Mouse (Mus musculus) heart, postnatal 36 days (tissue): Measurements from ENCODE around the gene Emilin2. TPM values are rescaled to one million over a fixed set of nuclear protein-coding genes. Genes with fewer than 3 reads are reported as not detected.

Source experiments
- DNase-seq, 2 experiments: peaks; one replicate each; pipeline ENCODE4 v3.0.0; 2021 to 2022
- intact Hi-C: fragments of 180-260 bp; cut with DNase I; formaldehyde crosslinking; loops from one replicate; pipeline ENCODE4 v1.15.1; 2025
- total RNA-seq, 2 experiments: library from RNA; stranded (reverse); gene quantifications; 2 replicates each; pipeline ENCODE4 v1.2.3; 2021

Emilin2 gene
- total RNA-seq, 2 experiments from 2014 or later = 53.7 to 67.6 TPM

DNA sequence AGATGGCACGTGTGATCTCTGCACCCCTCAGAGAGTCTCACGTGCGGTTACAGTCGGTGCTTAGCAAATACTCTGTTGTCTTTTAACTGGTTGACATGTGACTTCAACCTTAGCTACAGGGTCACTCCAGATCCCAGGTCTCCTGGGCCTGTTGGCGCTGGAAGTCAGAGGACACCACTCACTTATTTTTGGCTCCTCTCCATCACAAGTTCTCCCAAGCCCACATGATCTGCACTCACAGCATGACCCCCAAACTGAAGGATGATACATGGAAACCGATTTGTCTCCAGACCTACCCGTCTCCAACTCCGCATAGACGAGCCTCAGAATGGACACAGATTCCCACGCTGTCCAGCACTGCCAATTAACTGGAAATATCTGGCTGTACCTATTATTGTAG lies 43.6 kb downstream of the Emilin2 start:
- intact Hi-C loops = loop anchor here (2.0 kb wide), 1 partner anchor 19 kb away; no protein-coding TSS in a partner anchor
- no peak for DNase-seq

DNA sequence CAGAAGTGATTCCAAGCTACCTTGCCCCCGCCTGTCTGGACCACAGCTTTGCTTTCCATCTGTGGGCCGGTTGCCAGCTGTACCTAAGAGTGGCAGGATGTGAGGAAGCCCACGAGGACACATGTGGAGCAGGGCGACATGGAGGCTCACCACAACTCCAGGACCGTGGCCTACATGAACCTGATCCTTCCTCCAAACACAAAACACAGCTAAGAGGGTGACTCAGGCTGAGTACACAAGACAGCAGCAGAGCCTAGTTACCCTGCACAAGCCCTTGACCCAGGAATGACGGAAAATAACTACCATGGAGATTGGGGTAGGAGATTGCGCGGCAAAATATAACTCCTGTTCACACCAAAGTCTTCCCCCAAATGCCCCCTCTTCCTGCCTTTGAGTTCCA lies 44.4 kb downstream of the Emilin2 start:
- intact Hi-C loops = no loop called here
- no peak for DNase-seq

DNA sequence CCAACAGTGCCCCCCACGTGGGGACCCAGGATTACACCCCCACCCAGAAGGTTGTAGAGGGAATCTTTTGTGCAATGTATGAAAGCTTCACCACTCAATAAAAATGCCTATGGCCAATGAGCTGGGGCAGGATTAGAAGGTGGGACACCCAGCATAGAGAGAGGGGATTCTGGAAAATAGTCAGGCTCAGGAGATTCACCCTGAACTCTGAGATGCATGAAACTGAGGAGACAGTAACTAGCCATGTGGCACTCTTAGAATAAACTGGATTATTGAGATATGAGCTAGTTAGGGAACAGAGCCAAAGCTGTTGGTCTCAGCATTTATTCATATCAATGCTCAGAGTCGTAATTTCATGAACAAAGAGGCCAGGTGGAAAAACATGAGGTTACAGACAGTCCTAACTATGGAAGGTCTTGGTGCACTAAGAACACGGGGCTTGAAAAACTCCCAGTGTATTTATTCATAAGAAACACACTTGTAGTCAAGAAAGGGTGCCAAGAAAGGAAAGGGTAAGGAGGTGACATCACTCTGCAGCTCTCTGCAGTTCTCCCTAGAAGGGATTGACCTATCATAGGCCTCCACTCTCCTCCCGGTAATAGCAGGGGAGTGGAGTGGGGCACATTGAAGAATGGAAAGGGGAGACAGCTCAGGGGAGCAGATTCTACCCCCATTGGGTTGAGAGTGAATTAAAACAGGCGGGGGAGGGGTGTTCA lies 46.3 kb downstream of the Emilin2 start:
- no peak for DNase-seq
- intact Hi-C loops = no loop called here

DNA sequence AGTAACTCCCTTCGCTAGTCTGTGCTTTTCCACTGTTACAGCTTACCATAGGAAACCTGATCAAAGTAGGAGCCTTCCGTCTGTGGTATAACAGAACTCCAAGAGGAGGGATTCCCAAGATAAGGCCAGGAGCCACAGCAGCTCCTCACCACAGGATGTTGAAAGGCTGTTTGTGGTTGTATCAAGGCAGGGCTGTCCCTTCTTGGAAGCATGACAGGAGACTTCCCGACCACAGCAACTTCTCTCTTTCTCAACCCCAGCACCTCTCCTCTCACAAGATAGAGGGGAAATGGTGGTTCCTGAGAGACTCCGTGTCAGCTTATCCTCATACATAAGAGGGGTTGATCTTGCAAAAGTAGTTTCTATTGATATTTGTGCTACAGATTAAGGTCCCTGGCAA lies 47.0 kb downstream of the Emilin2 start:
- no peak for DNase-seq
- intact Hi-C loops = no loop called here

DNA sequence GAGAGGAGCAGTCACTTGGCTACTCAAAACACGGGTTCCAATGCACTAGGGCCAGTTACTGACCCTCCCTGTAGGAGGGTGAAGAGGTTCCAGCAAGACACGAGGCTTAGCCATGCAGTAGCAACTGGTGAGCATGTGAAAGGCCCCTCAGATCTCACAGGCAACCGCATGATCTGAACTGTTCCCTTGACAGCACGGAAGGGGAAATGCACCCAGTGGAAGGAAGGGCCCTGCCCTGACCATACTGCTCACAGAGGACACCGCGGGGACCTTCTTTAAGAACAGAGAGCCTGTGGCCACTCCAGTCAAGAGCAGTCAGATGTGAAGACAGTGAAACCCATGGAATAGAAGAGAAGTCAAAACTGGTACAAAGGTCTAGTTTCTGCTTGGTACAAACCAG lies 48.6 kb downstream of the Emilin2 start:
- no peak for DNase-seq
- intact Hi-C loops = no loop called here

DNA sequence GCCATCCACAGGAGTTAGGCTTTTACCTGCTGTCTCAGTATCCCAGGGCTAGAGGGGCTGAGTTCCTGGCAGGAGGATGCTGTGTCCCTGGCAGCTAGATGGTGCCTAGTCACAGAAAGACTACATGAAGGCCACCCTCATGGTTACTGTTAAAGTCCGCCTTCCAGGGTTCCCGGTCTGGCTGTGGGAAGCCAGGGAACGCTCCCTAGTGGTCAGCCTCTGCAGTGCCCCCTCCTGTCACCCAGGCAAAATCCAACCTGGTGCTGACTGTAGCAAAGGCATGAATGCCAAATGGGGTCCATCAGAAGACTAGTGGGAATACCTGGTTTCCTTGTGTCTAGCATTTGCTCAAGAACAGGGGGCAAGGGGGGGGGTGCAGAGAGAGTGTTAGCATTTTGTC lies 51.1 kb downstream of the Emilin2 start:
- DNase-seq = no peak
- intact Hi-C loops = no loop called here

DNA sequence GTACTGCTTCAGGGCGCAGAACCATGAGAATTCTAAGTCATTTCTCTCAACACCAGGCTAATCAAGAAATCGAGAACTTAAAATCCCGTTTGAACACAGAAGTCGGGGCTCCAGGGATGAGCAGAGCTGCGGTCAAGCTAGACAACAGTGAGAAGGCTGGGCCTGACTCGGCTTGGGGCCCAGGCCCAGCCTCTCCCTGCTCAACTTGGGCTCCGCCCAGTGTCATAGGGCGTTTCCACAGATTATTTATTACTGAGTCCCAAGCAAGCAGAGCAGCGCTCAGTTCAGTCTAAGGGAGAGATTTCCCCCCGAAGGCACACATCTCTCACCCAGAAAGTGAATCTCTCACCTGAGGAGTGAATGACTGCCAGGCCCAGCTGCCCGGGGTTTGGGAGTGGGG lies 52.1 kb downstream of the Emilin2 start:
- intact Hi-C loops = no loop called here

DNA sequence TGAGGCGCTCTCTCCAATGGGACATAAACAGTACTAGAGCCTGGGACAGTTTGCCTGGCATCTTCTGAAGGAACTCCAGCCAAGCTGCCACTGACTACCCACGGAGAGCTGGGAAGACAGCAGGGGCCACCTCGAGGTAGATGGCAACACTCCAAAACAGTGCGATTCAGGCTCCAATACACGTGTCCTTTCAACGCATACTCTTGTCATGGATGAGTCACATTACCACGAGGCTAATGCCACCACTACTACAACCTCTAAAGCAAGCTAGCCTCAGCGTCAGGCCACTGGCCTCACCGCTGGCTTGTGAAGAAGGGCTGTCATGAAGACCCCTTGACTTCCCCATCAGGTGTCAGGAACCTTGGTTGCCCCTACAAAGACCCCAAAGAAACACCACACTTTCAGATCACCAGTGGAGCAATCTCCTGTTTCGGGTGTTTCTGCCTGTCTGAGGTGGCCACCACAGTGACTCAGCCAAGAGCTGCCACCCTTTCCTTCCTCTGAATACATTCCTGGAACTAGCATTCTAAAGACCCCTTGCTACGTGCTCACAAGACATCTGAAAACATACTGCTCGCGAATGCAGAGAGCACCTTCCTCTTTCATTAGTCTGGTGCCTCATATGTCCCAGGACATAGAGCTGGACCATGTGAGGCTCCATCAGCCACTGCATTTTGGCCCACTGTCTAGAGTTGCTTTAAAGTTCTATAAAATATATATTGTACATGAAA lies 54.8 kb downstream of the Emilin2 start:
- no peak for DNase-seq
- intact Hi-C loops = no loop called here

More for the DNA sequence above, 52.1 kb downstream of the Emilin2 start:
- no peak for DNase-seq

DNA sequence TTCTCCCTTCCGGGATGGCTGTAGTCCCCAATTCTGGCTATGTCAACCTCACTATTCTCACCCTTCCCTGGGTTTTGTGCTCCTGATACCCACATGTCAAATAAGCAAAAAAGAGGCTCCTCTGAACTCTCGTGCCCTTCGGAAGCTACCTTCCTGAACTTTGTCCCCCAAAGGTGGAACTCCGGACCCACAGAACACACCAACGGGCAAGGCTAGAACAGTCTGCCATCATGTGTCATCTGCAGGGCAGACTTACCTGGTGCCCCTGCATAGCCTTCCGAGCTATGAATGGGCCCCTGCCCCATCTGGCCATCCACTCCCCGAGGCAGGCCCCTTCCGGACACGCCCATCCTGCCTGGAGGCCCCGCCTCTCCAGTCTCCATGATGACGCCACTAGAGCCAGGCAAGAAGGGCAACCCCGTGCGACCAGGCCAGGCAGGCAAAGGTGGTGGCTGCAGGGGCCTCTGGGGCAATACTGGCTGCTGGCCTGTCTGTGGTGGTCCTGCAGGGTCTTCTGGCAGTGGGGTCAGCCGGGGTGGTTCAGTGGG lies 55.6 kb downstream of the Emilin2 start:
- DNase-seq = no peak
- intact Hi-C loops = no loop called here

DNA sequence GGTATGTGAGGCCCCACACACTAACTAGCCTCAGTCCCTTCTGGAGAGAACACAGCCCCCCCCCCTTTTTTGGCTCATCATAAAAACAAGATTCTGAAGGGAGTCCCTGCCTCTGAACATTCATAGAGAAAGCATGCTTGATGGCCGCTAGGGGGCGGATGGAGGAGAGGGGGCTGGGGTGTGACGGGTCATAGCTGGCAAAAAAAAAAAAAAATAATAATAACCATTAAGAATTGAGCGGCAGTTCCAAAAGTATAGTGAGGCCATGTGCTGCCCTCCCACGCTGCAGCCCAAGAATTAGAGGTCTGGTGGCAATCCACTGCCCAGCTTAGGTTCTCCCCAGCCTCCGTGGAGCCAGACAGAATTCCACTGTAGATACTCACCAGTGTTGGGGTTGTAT lies 57.0 kb downstream of the Emilin2 start:
- intact Hi-C loops = no loop called here
- no peak for DNase-seq

DNA sequence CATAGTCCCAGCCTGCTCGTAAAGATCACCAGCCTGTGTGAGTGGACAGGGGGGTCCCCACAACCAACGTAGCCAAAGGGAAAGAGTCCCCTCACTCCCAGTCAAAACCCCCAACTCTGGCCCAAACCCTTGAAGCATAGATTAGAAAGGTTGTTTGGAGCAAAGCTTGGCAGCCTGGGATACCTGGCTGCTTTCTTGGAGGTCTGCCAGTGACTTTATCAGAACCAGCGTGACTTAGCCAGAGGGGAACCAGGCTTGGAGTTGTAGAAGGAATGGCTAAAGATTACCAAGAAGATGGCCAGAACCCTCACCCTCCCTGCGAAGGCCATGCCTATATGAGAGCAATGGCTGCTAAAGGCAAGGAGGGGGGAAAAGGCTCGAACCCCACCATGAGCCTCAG lies 57.7 kb downstream of the Emilin2 start:
- intact Hi-C loops = no loop called here
- no peak for DNase-seq

DNA sequence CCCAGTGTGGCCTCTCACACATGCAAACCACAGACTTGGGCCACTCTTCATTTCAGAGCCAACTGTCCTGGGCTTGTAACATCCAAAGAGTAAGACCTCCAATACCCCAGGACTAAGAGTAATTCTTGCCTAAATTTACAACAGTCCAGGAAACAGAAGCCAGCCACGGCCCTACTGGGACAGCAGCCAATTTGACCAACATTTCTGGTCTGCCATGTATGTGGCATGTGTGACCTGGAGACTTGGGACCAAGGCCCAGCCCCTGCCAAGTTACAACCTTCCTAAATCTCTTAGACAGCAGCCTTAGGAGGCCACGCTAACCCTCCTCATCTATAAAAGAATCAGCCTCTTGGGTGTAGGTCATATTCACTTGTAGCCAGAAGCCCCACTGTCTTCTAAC lies 58.4 kb downstream of the Emilin2 start:
- no peak for DNase-seq
- intact Hi-C loops = loop anchor here (2.0 kb wide), 1 partner anchor 57 kb away; the partner anchor contains the start of gene Emilin2

DNA sequence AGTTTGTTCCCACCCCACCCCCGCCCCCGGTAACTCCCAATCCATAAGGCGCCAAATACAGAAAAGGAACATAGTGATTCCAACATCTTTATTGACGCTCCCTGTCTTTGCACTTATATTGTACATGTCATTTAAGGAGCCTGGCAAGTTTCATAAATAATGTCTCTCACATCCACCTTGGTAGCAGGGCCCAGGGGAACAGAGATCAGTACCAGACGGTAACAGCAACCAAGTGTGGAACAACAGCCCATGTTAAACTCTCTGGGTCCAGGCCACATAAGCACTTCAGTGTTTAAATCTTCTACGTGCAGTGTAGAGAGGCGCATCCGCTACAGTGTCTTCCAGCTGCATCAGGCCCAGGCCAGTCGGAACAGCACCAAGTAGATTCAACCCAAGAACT lies 59.7 kb downstream of the Emilin2 start:
- no peak for DNase-seq
- intact Hi-C loops = loop anchor here (2.0 kb wide), 1 partner anchor 59 kb away; the partner anchor contains the start of gene Emilin2

DNA sequence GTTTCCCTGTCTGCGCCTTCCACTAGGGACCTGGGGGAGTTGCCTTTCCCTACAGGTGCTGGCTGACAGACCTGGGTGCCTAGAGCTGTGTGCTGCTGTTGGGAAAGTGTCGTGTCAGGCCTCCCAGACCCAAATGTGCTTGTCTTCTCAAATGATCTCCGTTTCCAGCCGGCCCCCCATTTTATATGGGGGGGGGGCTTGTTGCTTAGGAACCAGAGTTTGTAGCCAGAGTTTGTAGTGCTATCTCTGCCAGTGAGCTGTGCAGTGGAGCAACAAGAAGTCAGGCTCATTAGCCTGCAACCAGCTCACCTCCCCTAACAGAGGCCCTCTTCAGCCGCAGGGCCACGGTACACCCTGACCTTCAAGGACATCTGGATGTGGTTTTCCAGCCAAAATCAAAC lies 60.2 kb downstream of the Emilin2 start:
- no peak for DNase-seq
- intact Hi-C loops = loop anchor here (2.0 kb wide), 1 partner anchor 59 kb away; the partner anchor contains the start of gene Emilin2

DNA sequence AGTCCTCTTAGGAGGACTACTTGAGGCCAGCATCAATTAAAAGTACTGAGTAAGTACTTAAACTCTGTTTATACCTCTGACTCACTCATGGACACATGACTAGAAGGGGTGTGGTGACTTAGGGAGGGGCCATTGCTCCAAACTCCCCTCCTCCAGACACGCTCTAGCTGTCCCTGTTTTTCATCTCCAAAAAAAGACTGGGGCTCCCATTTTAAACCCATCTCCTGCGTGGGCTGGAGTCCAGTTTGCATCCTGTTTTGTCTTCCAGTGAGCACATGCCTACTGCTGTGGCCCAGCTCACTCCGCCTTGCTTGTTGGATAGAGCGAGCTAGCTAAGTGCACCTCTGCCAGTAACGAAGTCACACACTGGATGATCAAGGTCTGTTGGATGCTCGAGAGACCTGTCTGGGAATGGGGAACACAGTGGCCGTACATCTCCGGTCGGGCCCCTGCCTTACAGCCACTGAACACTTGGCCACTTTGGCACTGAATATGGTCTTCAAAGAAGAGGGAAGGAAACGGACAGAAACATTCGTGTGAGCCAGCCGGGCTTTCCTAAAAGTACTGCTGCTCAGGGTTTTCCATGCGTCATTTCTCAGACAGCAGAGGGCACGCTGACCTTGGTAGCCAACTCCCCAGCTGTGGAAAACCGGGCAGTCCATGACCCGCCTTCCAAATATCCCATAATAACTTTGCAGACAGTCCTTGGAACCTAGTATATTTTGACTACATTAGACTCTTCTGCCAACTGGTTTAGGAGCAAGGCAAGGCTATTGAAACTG lies 60.8 kb downstream of the Emilin2 start:
- DNase-seq = peak in 1 of 2 experiments; percentile 67
- intact Hi-C loops = no loop called here

DNA sequence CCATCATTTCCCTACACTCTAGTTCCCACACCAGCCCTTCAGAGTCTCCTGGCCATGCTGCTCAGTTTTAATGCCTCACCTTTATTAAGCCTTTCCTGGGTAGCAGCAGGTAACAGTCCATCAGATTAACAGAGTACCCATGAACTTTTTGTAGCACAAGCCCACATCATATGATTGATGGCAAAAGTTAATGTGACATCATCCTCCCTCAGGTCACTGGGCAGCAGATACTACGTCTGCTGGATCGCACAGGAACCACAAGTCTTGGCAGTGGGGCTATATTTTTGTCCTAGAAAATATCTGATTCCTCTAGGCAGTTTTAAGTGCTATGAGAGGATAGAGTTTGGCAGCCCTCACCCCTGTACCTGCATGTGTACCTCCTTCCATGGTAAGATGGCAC lies 61.7 kb downstream of the Emilin2 start:
- intact Hi-C loops = no loop called here
- no peak for DNase-seq

DNA sequence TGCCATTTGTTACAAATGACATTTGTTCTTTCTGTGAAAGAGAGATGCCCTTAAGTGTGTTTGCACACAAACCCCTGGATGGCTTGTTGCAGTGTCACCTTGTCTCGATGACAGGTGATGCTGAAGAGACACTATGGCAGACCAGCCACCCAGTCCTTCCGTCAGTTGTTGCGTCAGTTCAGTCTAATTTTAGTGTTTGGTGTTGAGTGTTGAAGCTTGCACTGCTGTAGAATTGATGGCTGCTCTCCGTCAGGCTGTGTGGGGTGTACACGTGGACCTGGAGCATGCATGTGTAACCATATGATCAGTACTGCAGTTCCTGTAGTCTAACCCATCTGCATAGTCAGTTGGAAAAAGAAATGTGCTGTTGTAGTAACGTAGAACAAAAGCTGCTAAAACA lies 62.8 kb downstream of the Emilin2 start:
- no peak for DNase-seq
- intact Hi-C loops = no loop called here

DNA sequence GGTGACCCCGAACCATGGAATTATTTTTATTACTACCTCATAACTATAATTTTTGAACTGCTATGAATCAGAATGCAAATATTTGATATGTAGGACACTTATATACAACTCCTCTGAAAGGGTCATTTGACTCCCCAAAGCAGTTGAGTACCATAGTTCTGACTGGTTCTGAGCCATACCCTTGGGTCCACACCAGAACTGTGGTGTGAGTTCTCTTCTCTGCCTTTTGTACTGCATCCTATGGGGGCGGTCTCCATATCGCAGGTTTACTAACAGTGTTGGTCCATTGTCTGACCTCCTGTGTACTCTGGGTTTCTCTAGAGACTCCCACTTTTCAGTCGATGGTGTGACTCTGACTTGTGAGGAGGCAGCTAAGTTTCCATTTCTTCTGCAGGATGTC lies 65.8 kb downstream of the Emilin2 start:
- DNase-seq = no peak
- intact Hi-C loops = no loop called here

DNA sequence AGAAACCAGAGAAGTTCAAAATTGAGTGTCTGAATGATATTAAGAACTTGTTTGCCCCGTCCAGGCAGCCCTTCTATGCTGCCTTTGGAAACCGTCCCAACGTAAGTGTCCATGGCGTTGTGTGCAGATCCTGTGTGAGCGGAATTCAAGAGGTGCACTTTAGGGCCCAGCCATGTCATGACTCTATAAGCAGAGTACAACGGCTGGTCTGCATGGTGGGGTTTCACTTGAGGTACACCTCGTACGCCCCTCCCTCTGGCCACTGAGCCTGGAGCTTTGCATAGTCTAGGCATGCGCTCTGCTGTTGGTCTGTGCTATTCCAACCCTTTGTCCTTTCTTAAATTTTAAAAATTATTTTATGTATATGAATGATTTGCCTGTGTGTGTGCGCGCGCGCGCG lies 66.6 kb downstream of the Emilin2 start:
- intact Hi-C loops = no loop called here
- DNase-seq = no peak

DNA sequence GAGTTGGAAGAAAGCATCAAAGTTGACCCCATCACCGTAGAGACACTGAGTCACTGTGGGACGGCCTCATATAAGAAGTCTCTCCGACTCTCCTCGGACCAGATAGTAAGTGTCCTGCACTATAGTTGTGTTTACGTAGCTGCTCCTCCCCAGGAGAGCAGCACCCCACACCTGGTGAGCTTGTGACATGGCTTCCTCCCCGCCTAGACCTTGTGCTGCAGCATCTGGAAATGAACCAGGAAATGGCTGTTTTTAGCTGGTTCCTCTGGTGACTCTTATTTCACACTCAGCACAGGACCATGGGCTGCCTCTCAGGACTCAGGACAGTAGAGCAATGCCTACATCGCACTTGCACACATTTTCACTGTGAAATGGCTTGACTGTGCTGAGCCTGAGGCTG lies 69.1 kb downstream of the Emilin2 start:
- intact Hi-C loops = no loop called here
- DNase-seq = no peak

DNA sequence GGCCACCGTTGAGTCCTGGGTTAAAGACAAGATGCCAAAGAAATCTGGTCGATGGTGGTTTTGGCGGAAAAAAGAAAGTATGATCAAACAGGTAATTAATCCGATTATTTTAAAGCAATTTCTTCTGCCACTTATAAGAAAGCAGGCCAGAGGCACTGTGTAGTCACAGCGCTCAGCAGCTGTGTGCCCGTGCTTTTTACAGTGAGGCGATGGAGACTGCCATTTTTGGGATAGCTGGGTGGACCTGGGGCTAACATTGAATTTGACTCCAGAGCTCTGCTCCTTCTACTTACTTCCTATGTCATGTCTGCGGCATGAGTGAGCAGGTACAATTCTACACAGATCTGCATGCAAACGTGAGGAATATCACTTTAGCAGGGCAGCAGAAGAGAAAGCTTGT lies 71.0 kb downstream of the Emilin2 start:
- intact Hi-C loops = no loop called here
- no peak for DNase-seq
